Mouse (Mus musculus): ENCODE data around the gene Dido1.

Gene Dido1

GRCm38 (mm10) chr2:180709923-180710272 lies at the start of gene Dido1, which contains the start of gene Gid8:
TSS of gene Dido1 (minus strand) at chr2:180709999.
TSS of gene Gid8 (plus strand) at chr2:180710117.
- peak; percentile 92 for DNase-seq (ENCODE audit: low spot score)

GRCm38 (mm10) chr2:180758513-180759263 lies 48.9 kb upstream of the Dido1 start:
- DNase-seq (ENCODE audit: low spot score): no peak

- no peak for DNase-seq (ENCODE audit: low spot score)
Observed at GRCm38 (mm10) chr2:180756786-180757185, 47.0 kb upstream of the Dido1 start.

GRCm38 (mm10) chr2:180755896-180756295 lies 46.1 kb upstream of the Dido1 start:
- peak; percentile 58 for DNase-seq (ENCODE audit: low spot score)

- no peak for DNase-seq (ENCODE audit: low spot score)
Observed at GRCm38 (mm10) chr2:180754976-180755688, 45.3 kb upstream of the Dido1 start.

GRCm38 (mm10) chr2:180748904-180749303 lies 39.1 kb upstream of the Dido1 start:
- no peak for DNase-seq (ENCODE audit: low spot score)

- no peak for DNase-seq (ENCODE audit: low spot score)
Observed at GRCm38 (mm10) chr2:180746569-180747192, 36.9 kb upstream of the Dido1 start.

GRCm38 (mm10) chr2:180745248-180745927 lies 35.6 kb upstream of the Dido1 start:
- DNase-seq (ENCODE audit: low spot score): peak; percentile 85

- DNase-seq (ENCODE audit: low spot score): no peak
Observed at GRCm38 (mm10) chr2:180743321-180743720, 33.5 kb upstream of the Dido1 start.

- no peak for DNase-seq (ENCODE audit: low spot score)
Observed at GRCm38 (mm10) chr2:180742820-180743219, 33.0 kb upstream of the Dido1 start.

- no peak for DNase-seq (ENCODE audit: low spot score)
Observed at GRCm38 (mm10) chr2:180741421-180741820, 31.6 kb upstream of the Dido1 start.

- no peak for DNase-seq (ENCODE audit: low spot score)
Observed at GRCm38 (mm10) chr2:180740349-180740748, 30.6 kb upstream of the Dido1 start.

- DNase-seq (ENCODE audit: low spot score): no peak
Observed at GRCm38 (mm10) chr2:180737984-180738383, 28.2 kb upstream of the Dido1 start.

- no peak for DNase-seq (ENCODE audit: low spot score)
Observed at GRCm38 (mm10) chr2:180735232-180735631, 25.4 kb upstream of the Dido1 start.

- no peak for DNase-seq (ENCODE audit: low spot score)
Observed at GRCm38 (mm10) chr2:180731984-180732383, 22.2 kb upstream of the Dido1 start.

- DNase-seq (ENCODE audit: low spot score): no peak
Observed at GRCm38 (mm10) chr2:180731036-180731435, 21.2 kb upstream of the Dido1 start.

GRCm38 (mm10) chr2:180727613-180728021 lies 17.8 kb upstream of the Dido1 start:
- no peak for DNase-seq (ENCODE audit: low spot score)

- DNase-seq (ENCODE audit: low spot score): no peak
Observed at GRCm38 (mm10) chr2:180726658-180727442, 17.1 kb upstream of the Dido1 start.

GRCm38 (mm10) chr2:180725856-180726629 lies 16.2 kb upstream of the Dido1 start:
- no peak for DNase-seq (ENCODE audit: low spot score)

- DNase-seq (ENCODE audit: low spot score): no peak
Observed at GRCm38 (mm10) chr2:180725414-180725778, 15.6 kb upstream of the Dido1 start.

All from ovary, postnatal 14 days (tissue).